Mouse (Mus musculus) right cerebral cortex, adult 18-20 months (tissue): ENCODE measurements around the gene Sergef.
"Not testable (repeated sequence)": the region's sequence is repeated elsewhere in the genome, so short reads cannot be mapped to it uniquely, and the experiment has no call there.

Source experiments
- DNase-seq: peaks from one replicate; pipeline ENCODE4 v3.0.0; 2022; ENCODE audit warnings: mixed read lengths

Gene Sergef

GRCm38 (mm10) chr7:46569509-46569908, 70.1 kb downstream of the Sergef start:
- not testable (repeated sequence) for DNase-seq

GRCm38 (mm10) chr7:46566318-46567007, 73.1 kb downstream of the Sergef start:
- no peak for DNase-seq

- DNase-seq = no peak
Observed at GRCm38 (mm10) chr7:46565374-46565773, 74.2 kb downstream of the Sergef start.

GRCm38 (mm10) chr7:46563801-46564200, 75.8 kb downstream of the Sergef start:
- no peak for DNase-seq

- no peak for DNase-seq
Observed at GRCm38 (mm10) chr7:46560061-46560460, 79.5 kb downstream of the Sergef start.

GRCm38 (mm10) chr7:46559643-46560042, 80.0 kb downstream of the Sergef start:
- no peak for DNase-seq

GRCm38 (mm10) chr7:46559006-46559405, 80.6 kb downstream of the Sergef start:
- no peak for DNase-seq

- no peak for DNase-seq
Observed at GRCm38 (mm10) chr7:46557996-46558395, 81.6 kb downstream of the Sergef start.

GRCm38 (mm10) chr7:46557387-46557786, 82.2 kb downstream of the Sergef start:
- DNase-seq = no peak

- DNase-seq = no peak
Observed at GRCm38 (mm10) chr7:46556358-46557118, 83.1 kb downstream of the Sergef start.

GRCm38 (mm10) chr7:46555731-46556130, 83.9 kb downstream of the Sergef start:
- no peak for DNase-seq

GRCm38 (mm10) chr7:46554855-46555254, 84.8 kb downstream of the Sergef start:
- DNase-seq = no peak

- DNase-seq = no peak
Observed at GRCm38 (mm10) chr7:46554003-46554402, 85.6 kb downstream of the Sergef start.

GRCm38 (mm10) chr7:46551935-46552752, 87.5 kb downstream of the Sergef start:
- no peak for DNase-seq

GRCm38 (mm10) chr7:46551173-46551572, 88.4 kb downstream of the Sergef start:
- no peak for DNase-seq

GRCm38 (mm10) chr7:46548124-46548523, 91.5 kb downstream of the Sergef start:
- DNase-seq = no peak

- no peak for DNase-seq
Observed at GRCm38 (mm10) chr7:46547642-46548041, 92.0 kb downstream of the Sergef start.

- no peak for DNase-seq
Observed at GRCm38 (mm10) chr7:46546539-46546938, 93.1 kb downstream of the Sergef start.

GRCm38 (mm10) chr7:46544195-46544641, 95.4 kb downstream of the Sergef start:
- DNase-seq = peak; percentile 45

GRCm38 (mm10) chr7:46542117-46542516, 97.5 kb downstream of the Sergef start:
- DNase-seq = no peak

- no peak for DNase-seq
Observed at GRCm38 (mm10) chr7:46540616-46541015, 99.0 kb downstream of the Sergef start.

GRCm38 (mm10) chr7:46536456-46537097, 103.0 kb downstream of the Sergef start:
- no peak for DNase-seq

- peak; percentile 87 for DNase-seq
Observed at GRCm38 (mm10) chr7:46535429-46535799, 104.2 kb downstream of the Sergef start.
